Mouse (Mus musculus): ENCODE data around the gene AC124108.1.

DNA sequence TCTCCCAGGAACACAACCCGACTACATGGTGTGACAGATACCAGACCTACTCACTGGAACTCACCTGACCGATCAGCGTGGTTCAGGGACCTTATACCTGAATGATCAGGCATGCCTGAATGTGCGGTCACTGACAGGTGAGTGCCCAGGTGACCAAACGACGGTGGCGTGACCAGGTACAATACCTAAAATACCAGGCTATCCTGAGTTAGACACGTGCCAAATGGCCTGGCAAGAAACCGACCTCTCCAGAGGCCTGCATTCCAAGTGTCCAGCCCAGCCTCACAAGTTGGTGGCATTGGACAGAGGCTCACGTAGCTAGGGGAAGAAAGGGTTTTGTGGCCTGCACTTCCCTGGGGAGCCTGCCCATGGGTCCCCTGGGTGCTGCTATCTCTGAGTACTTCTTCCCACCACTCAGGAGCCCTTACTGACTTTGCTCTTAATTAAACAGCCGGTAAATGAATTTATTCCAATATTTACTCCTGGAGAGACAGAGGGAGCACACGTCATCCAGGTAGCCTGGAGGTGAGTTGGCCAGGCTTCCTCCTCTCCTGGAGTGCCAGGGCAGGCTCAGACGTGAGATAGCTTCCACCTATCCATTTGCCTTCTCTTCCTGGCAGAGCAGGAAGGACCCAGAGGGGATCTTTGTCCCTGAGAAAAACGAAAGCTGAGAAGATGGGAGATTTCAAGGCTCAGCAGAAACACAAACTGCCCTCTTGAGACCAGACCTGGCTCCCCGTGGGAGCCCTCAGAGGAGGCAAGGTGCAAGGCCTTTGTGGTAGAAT, 40.2 kb upstream of the AC124108.1 start:
- TF ChIP-seq CTCF (IDR thresholded peaks at IDR 0.05; ENCODE audit: control insufficient read depth, insufficient read depth, low read length) (no peak), POLR2A (IDR thresholded peaks at IDR 0.05; ENCODE audit: borderline replicate concordance, control insufficient read depth, low read depth, low read length) (no peak)
